7 mouse cellular contexts compared by ENCODE assay signal in genomic region chr13:74493911-74494679, GRCm38 (mm10). TPM values are rescaled to one million over a fixed set of nuclear protein-coding genes. Genes with fewer than 3 reads are reported as not detected.
DNase-seq lines count a peak whose midpoint lies in the region; ATAC-seq lines count a peak whose summit lies in the region.

Zfp825 (minus strand) TSS chr13:74493992.

- peak within 1 kb of the TSS; percentile 68 for H3K4me2 ChIP-seq in embryonic facial prominence, embryonic 11.5 days (ENCODE audit: low read depth, low read length)
- H3K4me2 ChIP-seq in midbrain, embryonic 13.5 days (replicated peaks) = peak within 1 kb of the TSS; percentile 91

- H3K4me1 ChIP-seq in embryonic facial prominence, embryonic 11.5 days (ENCODE audit: control insufficient read depth, insufficient read depth, low read length) = no peaks in the 10 kb centered on the region
- H3K4me1 ChIP-seq in limb, embryonic 10.5 days = peaks cover 5% of the 10 kb centered on the region; the same call in 1 of the 2 replicates
- peaks cover 14% of the 10 kb centered on the region for H3K4me1 ChIP-seq in midbrain, embryonic 13.5 days (replicated peaks)

- DNase-seq in adrenal gland, postnatal 14 days = peak; percentile 86
- peak; percentile 83 for DNase-seq in embryonic facial prominence, embryonic 11.5 days (ENCODE audit: low spot score)
- DNase-seq in kidney, adult 11 months = peak; percentile 76
- DNase-seq in limb, embryonic 10.5 days (ENCODE audit: low spot score) = peak; percentile 74
- DNase-seq in spleen, adult 12 weeks (ENCODE audit: low spot score) = peak; percentile 54

- H3K4me3 ChIP-seq in embryonic facial prominence, embryonic 11.5 days (ENCODE audit: low read depth, low read length) = peak within 1 kb of the TSS; percentile 41
- peak within 1 kb of the TSS; percentile 69 for H3K4me3 ChIP-seq in limb, embryonic 10.5 days
- H3K4me3 ChIP-seq in midbrain, embryonic 13.5 days (replicated peaks) = peak within 1 kb of the TSS; percentile 71

- no peaks in the 10 kb centered on the region for H3K9me3 ChIP-seq in embryonic facial prominence, embryonic 11.5 days (replicated peaks; ENCODE audit: control insufficient read depth, low read length)
- H3K9me3 ChIP-seq in limb, embryonic 10.5 days (replicated peaks) = no peaks in the 10 kb centered on the region
- H3K9me3 ChIP-seq in midbrain, embryonic 13.5 days = no peaks in the 10 kb centered on the region

- H3K27ac ChIP-seq in embryonic facial prominence, embryonic 11.5 days (replicated peaks; ENCODE audit: low read depth, low read length) = peak within 1 kb of the TSS; percentile 23
- peak within 1 kb of the TSS; percentile 87 for H3K27ac ChIP-seq in limb, embryonic 10.5 days
- peak within 1 kb of the TSS; percentile 89 for H3K27ac ChIP-seq in midbrain, embryonic 13.5 days

- under 1% methylated on average over 23 of the region's 23 CpGs for WGBS in embryonic facial prominence, embryonic 11.5 days
- under 1% methylated on average over 23 of the region's 23 CpGs for WGBS in limb, embryonic 10.5 days
- WGBS in midbrain, embryonic 13.5 days = under 1% methylated on average over 23 of the region's 23 CpGs

- peak within 1 kb of the TSS; percentile 59 for H3K9ac ChIP-seq in embryonic facial prominence, embryonic 11.5 days (replicated peaks; ENCODE audit: low read length)
- peak within 1 kb of the TSS; percentile 83 for H3K9ac ChIP-seq in midbrain, embryonic 13.5 days (replicated peaks)

- ATAC-seq in embryonic facial prominence, embryonic 11.5 days (replicated peaks; ENCODE audit: insufficient number of reproducible peaks, low FRiP score, low TSS enrichment, low read depth) = peak; percentile 96
- ATAC-seq in granulocyte monocyte progenitor cell, adult 5-6 weeks (replicated peaks; ENCODE audit: poor library complexity, severe bottlenecking) = peak; percentile 97
- ATAC-seq in midbrain, embryonic 13.5 days = peak; percentile 99

- no peaks in the 10 kb centered on the region for H3K27me3 ChIP-seq in embryonic facial prominence, embryonic 11.5 days (ENCODE audit: control insufficient read depth, insufficient read depth, low read length)
- H3K27me3 ChIP-seq in limb, embryonic 10.5 days (ENCODE audit: low read depth, poor library complexity, severe bottlenecking) = no peaks in the 10 kb centered on the region
- H3K27me3 ChIP-seq in midbrain, embryonic 13.5 days = no peaks in the 10 kb centered on the region

- no peaks in the 10 kb centered on the region for H3K36me3 ChIP-seq in embryonic facial prominence, embryonic 11.5 days (replicated peaks; ENCODE audit: control insufficient read depth, insufficient read depth, low read depth, low read length)
- H3K36me3 ChIP-seq in limb, embryonic 10.5 days = peaks cover 4% of the 10 kb centered on the region; the same call in 1 of the 2 replicates
- H3K36me3 ChIP-seq in midbrain, embryonic 13.5 days = no peaks in the 10 kb centered on the region

RNA-seq across cellular contexts. Expression of gene Zfp825, which starts in this region (rescaled TPM):
- total RNA-seq in adrenal gland, postnatal 14 days (2021) = 8.6 and 11.6 TPM in 2 replicates
- polyA plus RNA-seq in embryonic facial prominence, embryonic 11.5 days (2014; fragmentation: Nextera tagmentation; extraction: Ambion mirVana) = 23.3 and 25.6 TPM in 2 replicates
- total RNA-seq in granulocyte monocyte progenitor cell, adult 5-6 weeks (2014; fragmentation: Nextera tagmentation) = 10.4 and 13.9 TPM in 2 replicates
- 13.1 and 13.7 TPM in 2 replicates for total RNA-seq in granulocyte monocyte progenitor cell, adult 5-6 weeks (2017)
- 21.2 and 27.1 TPM in 2 replicates for polyA plus RNA-seq in limb, embryonic 10.5 days (2016; fragmentation: Nextera tagmentation; extraction: Ambion mirVana)
- 21.4 and 22.2 TPM in 2 replicates for polyA plus RNA-seq in midbrain, embryonic 13.5 days (2015; fragmentation: Nextera tagmentation; extraction: Ambion mirVana)

Comparison
In these comparisons a context has a peak if more than half of its experiments do, and no peak if none do; other contexts are left out.
1. Peak in every context shown above with its lines: DNase-seq, ATAC-seq, H3K4me3 ChIP-seq and H3K27ac ChIP-seq.
2. H3K27ac ChIP-seq: peak in every context shown above with its lines; median percentile 89 in midbrain, embryonic 13.5 days; 87 in limb, embryonic 10.5 days; 23 in embryonic facial prominence, embryonic 11.5 days.